Mouse (Mus musculus) frontal cortex, postnatal 10 days (tissue): ENCODE data around the gene Carns1.

ENCODE experiments used
- DNase-seq, 2 experiments: peaks; one replicate each; pipeline ENCODE4 v3.0.0; 2022; ENCODE audit warnings: low spot score in 2 of 2, mixed read lengths in 1 of 2

Carns1 gene

GRCm38 (mm10) chr19:4202149-4202548 lies 26.9 kb upstream of the Carns1 start:
- DNase-seq = no peak

GRCm38 (mm10) chr19:4201291-4201909 lies 26.1 kb upstream of the Carns1 start, which contains the start of gene Rad9a:
Gene Rad9a, minus strand, starts transcription at chr19:4201662.
- peak; percentile 94 to 95 for DNase-seq

- no peak for DNase-seq
Observed at GRCm38 (mm10) chr19:4197180-4197579, 21.9 kb upstream of the Carns1 start.

GRCm38 (mm10) chr19:4196548-4196947 lies 21.3 kb upstream of the Carns1 start:
- no peak for DNase-seq

- DNase-seq = no peak
Observed at GRCm38 (mm10) chr19:4196048-4196447, 20.8 kb upstream of the Carns1 start.

GRCm38 (mm10) chr19:4194776-4195650 lies 19.7 kb upstream of the Carns1 start:
- no peak for DNase-seq

- DNase-seq = no peak
Observed at GRCm38 (mm10) chr19:4194021-4194724, 18.9 kb upstream of the Carns1 start.

- no peak for DNase-seq
Observed at GRCm38 (mm10) chr19:4193129-4193528, 17.9 kb upstream of the Carns1 start.

GRCm38 (mm10) chr19:4192251-4192985 lies 17.1 kb upstream of the Carns1 start:
- DNase-seq = no peak

GRCm38 (mm10) chr19:4191528-4192250 lies 16.4 kb upstream of the Carns1 start, which contains the start of gene Ppp1ca:
Gene Ppp1ca, plus strand, starts transcription at chr19:4192065.
- peak; percentile 77 to 91 for DNase-seq

GRCm38 (mm10) chr19:4190831-4191334 lies 15.6 kb upstream of the Carns1 start, which contains the start of gene Tbc1d10c:
Gene Tbc1d10c, minus strand, starts transcription at chr19:4191284.
- no peak for DNase-seq

GRCm38 (mm10) chr19:4189051-4189620 lies 13.9 kb upstream of the Carns1 start:
- DNase-seq = no peak

GRCm38 (mm10) chr19:4187303-4187702 lies 12.0 kb upstream of the Carns1 start:
- DNase-seq = no peak

- DNase-seq = peak in 1 of 2 experiments; percentile 18
Observed at GRCm38 (mm10) chr19:4184976-4185975, 10.0 kb upstream of the Carns1 start.

- no peak for DNase-seq
Observed at GRCm38 (mm10) chr19:4183689-4184088, 8.4 kb upstream of the Carns1 start.

GRCm38 (mm10) chr19:4181892-4182291 lies 6.6 kb upstream of the Carns1 start:
- DNase-seq = peak; percentile 72 to 73

GRCm38 (mm10) chr19:4180411-4180810 lies 5.1 kb upstream of the Carns1 start:
- DNase-seq = no peak

- no peak for DNase-seq
Observed at GRCm38 (mm10) chr19:4172925-4173324, 2.4 kb downstream of the Carns1 start.
